Mouse (Mus musculus) spleen, adult 2 months (tissue): Measurements from ENCODE around the gene Mrpl38.

Source experiments
- CTCF ChIP-seq: fragments of 200-500 bp; IDR thresholded peaks from 2 replicates; pipeline ENCODE4 v1.5.1; 2011; ENCODE audit warnings: mild to moderate bottlenecking, inconsistent platforms; ENCODE audit not compliant: insufficient read depth, insufficient read length, insufficient replicate concordance; ENCODE audit errors: extremely low read depth
- POLR2A ChIP-seq: fragments of 200-500 bp; IDR thresholded peaks from 2 replicates; pipeline ENCODE4 v1.6.1; 2011; ENCODE audit warnings: low read depth, low read length, inconsistent platforms

GRCm38 (mm10) chr11:116126261-116126660 lies 12.4 kb downstream of the Mrpl38 start:
- no peak for TF ChIP-seq POLR2A
- no peak for TF ChIP-seq CTCF
